Mouse (Mus musculus): ENCODE measurements at regions not wholly inside any gene's neighbourhood (a gene's known extent, or its start where the extent isn't known, plus 50 kb on each side); places are given as distances from the start of the nearest gene placed in this dataset.

- no peak for DNase-seq (ENCODE audit: low spot score in 2 of 2)
Observed at GRCm38 (mm10) chr16:90614137-90614536, 113.1 kb downstream of the Mis18a start.

- no peak for DNase-seq (ENCODE audit: low spot score in 2 of 2)
Observed at GRCm38 (mm10) chr16:90610097-90610808, 117.0 kb downstream of the Mis18a start.

- no peak for DNase-seq (ENCODE audit: low spot score in 2 of 2)
Observed at GRCm38 (mm10) chr16:90599329-90599870, 127.8 kb downstream of the Mis18a start.

- no peak for DNase-seq (ENCODE audit: low spot score in 2 of 2)
Observed at GRCm38 (mm10) chr16:90598727-90599126, 128.5 kb downstream of the Mis18a start.

GRCm38 (mm10) chr16:90592721-90593481, 134.3 kb downstream of the Mis18a start:
- no peak for DNase-seq (ENCODE audit: low spot score in 2 of 2)

- DNase-seq (ENCODE audit: low spot score in 2 of 2), result no peak
Observed at GRCm38 (mm10) chr16:90585171-90585570, 142.0 kb downstream of the Mis18a start.

GRCm38 (mm10) chr16:90580411-90580810, 146.8 kb downstream of the Mis18a start:
- no peak for DNase-seq (ENCODE audit: low spot score in 2 of 2)

- DNase-seq (ENCODE audit: low spot score in 2 of 2), result no peak
Observed at GRCm38 (mm10) chr16:90571107-90571506, 156.1 kb downstream of the Mis18a start.

- DNase-seq (ENCODE audit: low spot score in 2 of 2), result no peak
Observed at GRCm38 (mm10) chr16:90569826-90570225, 157.4 kb downstream of the Mis18a start.

GRCm38 (mm10) chr16:90565182-90565581, 162.0 kb downstream of the Mis18a start:
- no peak for DNase-seq (ENCODE audit: low spot score in 2 of 2)

- no peak for DNase-seq (ENCODE audit: low spot score in 2 of 2)
Observed at GRCm38 (mm10) chr16:90553120-90553519, 167.3 kb downstream of the Hunk start.

GRCm38 (mm10) chr16:90551041-90551440, 165.2 kb downstream of the Hunk start:
- DNase-seq (ENCODE audit: low spot score in 2 of 2), result no peak

- DNase-seq (ENCODE audit: low spot score in 2 of 2), result no peak
Observed at GRCm38 (mm10) chr16:90550058-90550795, 164.4 kb downstream of the Hunk start.
